Mouse (Mus musculus): ENCODE data around the gene Camkk2.

Gene Camkk2

GRCm38 (mm10) chr5:122700109-122700836, 78.9 kb downstream of the Camkk2 start:
- in situ Hi-C loops (cut with MboI, MseI) = no loop called here

DNA sequence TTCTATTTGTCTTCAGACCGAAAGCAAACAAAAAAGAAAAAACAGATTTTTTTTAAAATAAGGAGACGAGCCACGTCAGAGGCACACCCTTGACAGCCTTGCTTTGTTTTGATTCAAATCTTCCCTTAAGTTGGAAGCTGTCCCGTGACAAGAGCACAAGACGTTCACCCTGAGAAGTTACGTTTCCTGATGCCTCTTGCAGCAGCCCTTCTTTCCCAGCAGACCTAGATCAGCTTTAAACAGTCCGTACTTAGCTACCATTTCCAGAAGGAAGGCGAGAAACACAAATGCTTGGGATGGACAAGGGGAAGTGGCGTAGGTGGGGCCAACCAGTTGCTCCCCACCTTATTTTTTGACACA, 80.5 kb downstream of the Camkk2 start:
- in situ Hi-C loops (cut with MboI, MseI) = no loop called here

GRCm38 (mm10) chr5:122698041-122698700, 81.0 kb downstream of the Camkk2 start:
- in situ Hi-C loops (cut with MboI, MseI) = no loop called here

GRCm38 (mm10) chr5:122695516-122695915, 83.7 kb downstream of the Camkk2 start:
- in situ Hi-C loops (cut with MboI, MseI) = no loop called here

GRCm38 (mm10) chr5:122693431-122694207, 85.6 kb downstream of the Camkk2 start:
- in situ Hi-C loops (cut with MboI, MseI) = no loop called here

- in situ Hi-C loops (cut with MboI, MseI) = no loop called here
Observed at GRCm38 (mm10) chr5:122690486-122690885, 88.7 kb downstream of the Camkk2 start.

DNA sequence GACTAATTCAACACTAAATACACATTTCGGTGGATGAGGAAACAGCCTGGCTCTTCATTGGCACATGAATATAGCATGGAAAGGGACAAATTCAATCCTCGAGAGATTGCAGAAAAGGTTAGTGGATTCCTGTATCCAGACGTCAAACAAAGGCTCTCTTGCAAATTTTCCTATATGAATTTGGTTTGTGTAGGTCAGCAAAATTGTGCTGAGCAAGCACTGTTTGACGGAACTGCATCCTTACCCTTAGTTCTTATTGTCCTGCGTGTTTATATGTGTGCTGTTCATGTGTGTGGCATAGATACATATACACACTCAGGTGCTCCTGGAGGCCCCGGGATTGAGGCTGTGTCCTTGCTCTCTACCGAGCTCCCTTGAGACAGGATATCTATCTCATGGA, 90.1 kb downstream of the Camkk2 start:
- in situ Hi-C loops (cut with MboI, MseI) = no loop called here

- in situ Hi-C loops (cut with MboI, MseI) = no loop called here
Observed at GRCm38 (mm10) chr5:122687391-122687790, 91.8 kb downstream of the Camkk2 start.

- in situ Hi-C loops (cut with MboI, MseI) = no loop called here
Observed at GRCm38 (mm10) chr5:122683926-122684325, 95.3 kb downstream of the Camkk2 start.

- in situ Hi-C loops (cut with MboI, MseI) = no loop called here
Observed at GRCm38 (mm10) chr5:122681276-122681675, 97.9 kb downstream of the Camkk2 start.
